Comparison of ENCODE assay signal across 8 mouse cellular contexts in genomic region chr5:76929180-76929877, GRCm38 (mm10). TPM values are rescaled to one million over a fixed set of nuclear protein-coding genes. Genes with fewer than 3 reads are reported as not detected.
DNase-seq lines count a peak whose midpoint lies in the region; ATAC-seq and TF ChIP-seq lines count a peak whose summit lies in the region.

No protein-coding gene starts in this region.

- no peak overlapping the region for H3K4me3 ChIP-seq in spleen, adult 2 months (ENCODE audit: extremely low read depth, insufficient read depth, insufficient read length)
- H3K4me3 ChIP-seq in heart, embryonic 11.5 days (ENCODE audit: low read depth, low read length): no peak overlapping the region
- no peak overlapping the region for H3K4me3 ChIP-seq in stomach, postnatal 0 days (ENCODE audit: low read depth, low read length)

- TF ChIP-seq POLR2A in spleen, adult 2 months (IDR thresholded peaks at IDR 0.05; ENCODE audit: low read depth, low read length): no peak

- 77% methylated on average over 7 of the region's 7 CpGs for WGBS in spleen, adult 2 months
- WGBS in heart, embryonic 11.5 days (ENCODE audit: insufficient replicate concordance): 44% methylated on average over 7 of the region's 7 CpGs
- WGBS in stomach, postnatal 0 days: 63% methylated on average over 7 of the region's 7 CpGs

- TF ChIP-seq EP300 in stomach, postnatal 0 days (optimal IDR thresholded peaks at IDR 0.05): no peak

- H3K36me3 ChIP-seq in spleen, adult 2 months (ENCODE audit: control insufficient read depth, insufficient read depth, low read length): peaks cover 13% of the 10 kb centered on the region
- peaks cover 17% of the 10 kb centered on the region for H3K36me3 ChIP-seq in heart, embryonic 11.5 days (ENCODE audit: control insufficient read depth, insufficient read depth, low read length)
- H3K36me3 ChIP-seq in stomach, postnatal 0 days (ENCODE audit: control insufficient read depth, insufficient read depth, low read length): peaks cover 11% of the 10 kb centered on the region; the same call in 1 of the 2 replicates

- no peaks in the 10 kb centered on the region for H3K27me3 ChIP-seq in spleen, adult 2 months (ENCODE audit: control insufficient read depth, insufficient read depth, low read length)
- H3K27me3 ChIP-seq in heart, embryonic 11.5 days (ENCODE audit: control insufficient read depth, insufficient read depth, low read length): no peaks in the 10 kb centered on the region
- no peaks in the 10 kb centered on the region for H3K27me3 ChIP-seq in stomach, postnatal 0 days (ENCODE audit: control insufficient read depth, insufficient read depth, low read length)

- no peak for TF ChIP-seq CTCF in spleen, adult 2 months (IDR thresholded peaks at IDR 0.05; ENCODE audit: extremely low read depth, insufficient read depth, insufficient read length, insufficient replicate concordance)
- no peak for TF ChIP-seq CTCF in stomach, postnatal 0 days (IDR thresholded peaks at IDR 0.05; ENCODE audit: low read depth)

- peak overlapping the region; percentile 2; the same call in 1 of the 2 replicates for H3K27ac ChIP-seq in spleen, adult 2 months (ENCODE audit: insufficient read depth, low read length)
- H3K27ac ChIP-seq in heart, embryonic 11.5 days (ENCODE audit: low read depth, low read length): peak overlapping the region; percentile 81
- H3K27ac ChIP-seq in stomach, postnatal 0 days (replicated peaks): no peak overlapping the region

- H3K9ac ChIP-seq in heart, embryonic 11.5 days (ENCODE audit: low read depth, low read length): no peak overlapping the region
- no peak overlapping the region for H3K9ac ChIP-seq in stomach, postnatal 0 days (ENCODE audit: low read length)

- no peaks in the 10 kb centered on the region for H3K9me3 ChIP-seq in heart, embryonic 11.5 days (replicated peaks; ENCODE audit: control insufficient read depth, low read length)
- H3K9me3 ChIP-seq in stomach, postnatal 0 days (ENCODE audit: control insufficient read depth, low read length): no peaks in the 10 kb centered on the region

- peak; percentile 59; the same call in 1 of the 2 replicates for ATAC-seq in heart, embryonic 11.5 days (replicated peaks; ENCODE audit: insufficient number of reproducible peaks, low FRiP score, low TSS enrichment)
- 0 out of 2 replicates have a peak, but pooled peaks have one; percentile 49 for ATAC-seq in stomach, postnatal 0 days (ENCODE audit: low FRiP score, low TSS enrichment)

- H3K4me2 ChIP-seq in heart, embryonic 11.5 days: peak overlapping the region; percentile 24; the same call in 1 of the 2 replicates
- H3K4me2 ChIP-seq in stomach, postnatal 0 days (replicated peaks; ENCODE audit: low read depth): no peak overlapping the region

- DNase-seq in spleen, adult 2 months (ENCODE audit: low read depth in 1 of 2, low spot score in 2 of 2): no peak
- no peak for DNase-seq in spleen, postnatal 10 days (ENCODE audit: low spot score in 2 of 2)
- DNase-seq in liver: peak; percentile 24
- DNase-seq in stomach, postnatal 0 days (ENCODE audit: low spot score): no peak
- DNase-seq in thymus, adult 18-20 months: no peak
- no peak for DNase-seq in right cerebral cortex, postnatal 4 days
- no peak for DNase-seq in thymus, postnatal 36 days

- no peaks in the 10 kb centered on the region for H3K4me1 ChIP-seq in spleen, adult 2 months (ENCODE audit: control insufficient read depth, insufficient read depth, insufficient read length)
- peaks cover 21% of the 10 kb centered on the region for H3K4me1 ChIP-seq in heart, embryonic 11.5 days (ENCODE audit: control insufficient read depth, insufficient read depth, low read length)
- H3K4me1 ChIP-seq in stomach, postnatal 0 days (replicated peaks; ENCODE audit: control insufficient read depth, insufficient read depth): no peaks in the 10 kb centered on the region

RNA-seq across cellular contexts. Expression of gene Paics, which starts 21.8 kb away (rescaled TPM):
- 27.9 and 30.0 TPM in 2 replicates for polyA plus RNA-seq in spleen, adult 2 months (2012; rRNA removed)
- polyA plus RNA-seq in heart, embryonic 11.5 days (2014; fragmentation: Nextera tagmentation; extraction: Ambion mirVana): 270 and 300 TPM in 2 replicates
- 91.7 and 94.4 TPM in 2 replicates for polyA plus RNA-seq in stomach, postnatal 0 days (2015; fragmentation: Nextera tagmentation; extraction: Ambion mirVana)

RNA-seq across cellular contexts. Expression of gene Ppat, which starts 22.0 kb away (rescaled TPM):
- polyA plus RNA-seq in spleen, adult 2 months (2012; rRNA removed): 5.1 TPM in 2 replicates
- 38.7 and 39.6 TPM in 2 replicates for polyA plus RNA-seq in heart, embryonic 11.5 days (2014; fragmentation: Nextera tagmentation; extraction: Ambion mirVana)
- 12.4 and 12.5 TPM in 2 replicates for polyA plus RNA-seq in stomach, postnatal 0 days (2015; fragmentation: Nextera tagmentation; extraction: Ambion mirVana)

RNA-seq across cellular contexts. Expression of gene Aasdh, which starts 24.0 kb away (rescaled TPM):
- 7.4 and 9.8 TPM in 2 replicates for polyA plus RNA-seq in spleen, adult 2 months (2012; rRNA removed)
- polyA plus RNA-seq in heart, embryonic 11.5 days (2014; fragmentation: Nextera tagmentation; extraction: Ambion mirVana): 17.9 and 20.1 TPM in 2 replicates
- polyA plus RNA-seq in stomach, postnatal 0 days (2015; fragmentation: Nextera tagmentation; extraction: Ambion mirVana): 7.0 and 7.4 TPM in 2 replicates

RNA-seq across cellular contexts. Expression of gene Srp72, which starts 45.2 kb away (rescaled TPM):
- polyA plus RNA-seq in spleen, adult 2 months (2012; rRNA removed): 12.4 and 12.6 TPM in 2 replicates
- polyA plus RNA-seq in heart, embryonic 11.5 days (2014; fragmentation: Nextera tagmentation; extraction: Ambion mirVana): 51.4 and 51.9 TPM in 2 replicates
- polyA plus RNA-seq in stomach, postnatal 0 days (2015; fragmentation: Nextera tagmentation; extraction: Ambion mirVana): 47.1 and 49.2 TPM in 2 replicates
